Mouse (Mus musculus): ENCODE results near the gene Aoah. TPM values are rescaled to one million over a fixed set of nuclear protein-coding genes. Genes with fewer than 3 reads are reported as not detected.
A peak's percentile ranks its signal among the peaks of the same experiment; 100 is the strongest.

Gene Aoah
- polyA plus RNA-seq, 1 experiment from 2014 or later, result 0.77 TPM

- Histone ChIP-seq H3K27ac (no peak overlapping the region), H3K4me2 (no peak overlapping the region), H3K27me3 (no peaks in the 10 kb centered on the region), H3K9ac (no peak overlapping the region), H3K9me3 (replicated peaks) (no peaks in the 10 kb centered on the region), H3K4me1 (replicated peaks) (no peaks in the 10 kb centered on the region), H3K4me3 (no peak overlapping the region), H3K36me3 (no peaks in the 10 kb centered on the region)
- no peak for ATAC-seq (replicated peaks; ENCODE audit: insufficient number of reproducible peaks, insufficient read depth, low FRiP score, low read depth)
- 69% methylated on average over 1 of the region's 1 CpGs for WGBS
Observed at GRCm38 (mm10) chr13:20816385-20816784, 22.5 kb downstream of the Aoah start.

- Histone ChIP-seq H3K27ac (no peak overlapping the region), H3K9me3 (replicated peaks) (no peaks in the 10 kb centered on the region), H3K36me3 (no peaks in the 10 kb centered on the region), H3K4me3 (no peak overlapping the region), H3K4me1 (replicated peaks) (no peaks in the 10 kb centered on the region), H3K4me2 (no peak overlapping the region), H3K27me3 (no peaks in the 10 kb centered on the region), H3K9ac (no peak overlapping the region)
- 38% methylated on average over 2 of the region's 2 CpGs for WGBS
- no peak for ATAC-seq (replicated peaks; ENCODE audit: insufficient number of reproducible peaks, insufficient read depth, low FRiP score, low read depth)
Observed at GRCm38 (mm10) chr13:20820712-20821328, 26.9 kb downstream of the Aoah start.

- Histone ChIP-seq H3K27me3 (no peaks in the 10 kb centered on the region), H3K36me3 (no peaks in the 10 kb centered on the region)
Observed at GRCm38 (mm10) chr13:20828728-20829127, 34.8 kb downstream of the Aoah start.

GRCm38 (mm10) chr13:20829181-20829900 lies 35.4 kb downstream of the Aoah start:
- Histone ChIP-seq H3K9ac (no peak overlapping the region), H3K9me3 (replicated peaks) (no peaks in the 10 kb centered on the region), H3K27ac (no peak overlapping the region), H3K4me2 (no peak overlapping the region), H3K4me3 (no peak overlapping the region), H3K36me3 (no peaks in the 10 kb centered on the region), H3K4me1 (replicated peaks) (no peaks in the 10 kb centered on the region), H3K27me3 (no peaks in the 10 kb centered on the region)
- ATAC-seq (replicated peaks; ENCODE audit: insufficient number of reproducible peaks, insufficient read depth, low FRiP score, low read depth), result 0 out of 2 replicates have a peak, but pooled peaks have one; percentile 18
- 63% methylated on average over 9 of the region's 9 CpGs for WGBS

More at GRCm38 (mm10) chr13:20828728-20829127, 34.8 kb downstream of the Aoah start:
- H3K4me2 ChIP-seq, result no peak overlapping the region
- no peaks in the 10 kb centered on the region for H3K9me3 ChIP-seq (replicated peaks)
- 71% methylated on average over 2 of the region's 2 CpGs for WGBS
- no peaks in the 10 kb centered on the region for H3K4me1 ChIP-seq (replicated peaks)
- no peak overlapping the region for H3K9ac ChIP-seq
- 0 out of 2 replicates have a peak overlapping the region, but pooled peaks have one; percentile 0 for H3K27ac ChIP-seq
- H3K4me3 ChIP-seq, result no peak overlapping the region
- no peak for ATAC-seq (replicated peaks; ENCODE audit: insufficient number of reproducible peaks, insufficient read depth, low FRiP score, low read depth)

- H3K4me1 ChIP-seq (replicated peaks), result no peaks in the 10 kb centered on the region
- ATAC-seq (replicated peaks; ENCODE audit: insufficient number of reproducible peaks, insufficient read depth, low FRiP score, low read depth), result no peak
- 42% methylated on average over 3 of the region's 3 CpGs for WGBS
Observed at GRCm38 (mm10) chr13:20855893-20856292, 62.0 kb downstream of the Aoah start.

GRCm38 (mm10) chr13:20899372-20899771 lies 105.5 kb downstream of the Aoah start:
- H3K27me3 ChIP-seq, result no peaks in the 10 kb centered on the region
- H3K36me3 ChIP-seq, result no peaks in the 10 kb centered on the region
- H3K4me3 ChIP-seq, result no peak overlapping the region
- no peak overlapping the region for H3K9ac ChIP-seq
- H3K4me2 ChIP-seq, result no peak overlapping the region
- no peaks in the 10 kb centered on the region for H3K9me3 ChIP-seq (replicated peaks)
- H3K4me1 ChIP-seq (replicated peaks), result peaks cover 12% of the 10 kb centered on the region
- no peak overlapping the region for H3K27ac ChIP-seq
- no peak for ATAC-seq (replicated peaks; ENCODE audit: insufficient number of reproducible peaks, insufficient read depth, low FRiP score, low read depth)
- WGBS, result 37% methylated on average over 1 of the region's 1 CpGs

More at GRCm38 (mm10) chr13:20855893-20856292, 62.0 kb downstream of the Aoah start:
- Histone ChIP-seq H3K4me3 (no peak overlapping the region), H3K27me3 (no peaks in the 10 kb centered on the region), H3K27ac (no peak overlapping the region), H3K9me3 (replicated peaks) (no peaks in the 10 kb centered on the region), H3K9ac (no peak overlapping the region), H3K36me3 (no peaks in the 10 kb centered on the region), H3K4me2 (no peak overlapping the region)

- WGBS, result 21% methylated on average over 8 of the region's 8 CpGs
- Histone ChIP-seq H3K9ac (no peak overlapping the region), H3K9me3 (replicated peaks) (no peaks in the 10 kb centered on the region), H3K4me3 (no peak overlapping the region), H3K27ac (peak overlapping the region; percentile 60), H3K36me3 (no peaks in the 10 kb centered on the region), H3K4me2 (0 out of 2 replicates have a peak overlapping the region, but pooled peaks have one; percentile 23), H3K4me1 (replicated peaks) (peaks cover 12% of the 10 kb centered on the region), H3K27me3 (no peaks in the 10 kb centered on the region)
- peak; percentile 94 for ATAC-seq (replicated peaks; ENCODE audit: insufficient number of reproducible peaks, insufficient read depth, low FRiP score, low read depth)
Observed at GRCm38 (mm10) chr13:20900396-20900971, 106.6 kb downstream of the Aoah start.

- no peak overlapping the region for H3K4me3 ChIP-seq
- H3K4me1 ChIP-seq (replicated peaks), result peaks cover 12% of the 10 kb centered on the region
- no peaks in the 10 kb centered on the region for H3K27me3 ChIP-seq
- peak overlapping the region; percentile 60 for H3K27ac ChIP-seq
- 0 out of 2 replicates have a peak overlapping the region, but pooled peaks have one; percentile 23 for H3K4me2 ChIP-seq
- no peaks in the 10 kb centered on the region for H3K36me3 ChIP-seq
- whole genome bisulfite sequencing, result 8% methylated on average over 2 of the region's 2 CpGs
- no peak overlapping the region for H3K9ac ChIP-seq
- ATAC-seq (replicated peaks; ENCODE audit: insufficient number of reproducible peaks, insufficient read depth, low FRiP score, low read depth), result no peak
- no peaks in the 10 kb centered on the region for H3K9me3 ChIP-seq (replicated peaks)
Observed at GRCm38 (mm10) chr13:20900972-20901457, 107.1 kb downstream of the Aoah start.

- Histone ChIP-seq H3K4me3 (no peak overlapping the region), H3K27me3 (no peaks in the 10 kb centered on the region), H3K4me2 (no peak overlapping the region), H3K9ac (no peak overlapping the region), H3K36me3 (no peaks in the 10 kb centered on the region), H3K4me1 (replicated peaks) (peaks cover 12% of the 10 kb centered on the region), H3K9me3 (replicated peaks) (no peaks in the 10 kb centered on the region), H3K27ac (no peak overlapping the region)
- no peak for ATAC-seq (replicated peaks; ENCODE audit: insufficient number of reproducible peaks, insufficient read depth, low FRiP score, low read depth)
- WGBS, result 62% methylated on average over 3 of the region's 3 CpGs
Observed at GRCm38 (mm10) chr13:20901634-20902135, 107.8 kb downstream of the Aoah start.

- H3K4me1 ChIP-seq (replicated peaks), result peaks cover 12% of the 10 kb centered on the region
- no peak overlapping the region for H3K4me3 ChIP-seq
- no peaks in the 10 kb centered on the region for H3K36me3 ChIP-seq
- no peak overlapping the region for H3K4me2 ChIP-seq
- no peaks in the 10 kb centered on the region for H3K9me3 ChIP-seq (replicated peaks)
- WGBS, result 81% methylated on average over 4 of the region's 4 CpGs
- H3K27me3 ChIP-seq, result no peaks in the 10 kb centered on the region
- no peak for ATAC-seq (replicated peaks; ENCODE audit: insufficient number of reproducible peaks, insufficient read depth, low FRiP score, low read depth)
- no peak overlapping the region for H3K9ac ChIP-seq
- H3K27ac ChIP-seq, result no peak overlapping the region
Observed at GRCm38 (mm10) chr13:20904118-20904517, 110.2 kb downstream of the Aoah start.

- Histone ChIP-seq H3K9me3 (replicated peaks) (no peaks in the 10 kb centered on the region), H3K4me3 (no peak overlapping the region), H3K4me2 (no peak overlapping the region), H3K36me3 (no peaks in the 10 kb centered on the region), H3K4me1 (replicated peaks) (peaks cover 11% of the 10 kb centered on the region), H3K27ac (no peak overlapping the region), H3K9ac (no peak overlapping the region), H3K27me3 (no peaks in the 10 kb centered on the region)
- 74% methylated on average over 2 of the region's 2 CpGs for WGBS
- no peak for ATAC-seq (replicated peaks; ENCODE audit: insufficient number of reproducible peaks, insufficient read depth, low FRiP score, low read depth)
Observed at GRCm38 (mm10) chr13:20905195-20905594, 111.3 kb downstream of the Aoah start.
